Mouse (Mus musculus) B cell, adult (primary cell): Measurements from ENCODE around the gene Dph1. TPM values are rescaled to one million over a fixed set of nuclear protein-coding genes. Genes with fewer than 3 reads are reported as not detected.

ENCODE experiments used
- total RNA-seq: library from RNA; stranded (reverse); gene quantifications from 4 replicates; pipeline ENCODE4 v1.2.4, GENCODE M21; 2023; ENCODE audit not compliant: inconsistent age

Dph1 gene
- 26.6 to 29.2 TPM (median 27.2 TPM) in 4 replicates for total RNA-seq

GRCm38 (mm10) chr11:75190905-75191441 is at the start of gene Dph1:
TSS of gene Dph1 (minus strand) at chr11:75191241.

GRCm38 (mm10) chr11:75193256-75194071 is 2.4 kb upstream of the Dph1 start, which contains the start of gene Rtn4rl1:
TSS of gene Rtn4rl1 (plus strand) at chr11:75193783.

GRCm38 (mm10) chr11:75178672-75179208 is 12.3 kb downstream of the Dph1 start, which contains the start of gene Ovca2:
TSS of gene Ovca2 (minus strand) at chr11:75178835.

GRCm38 (mm10) chr11:75169405-75170080 is 21.5 kb downstream of the Dph1 start, which contains the start of gene Hic1:
TSS of gene Hic1 (minus strand) at chr11:75169519.

Other genes starting within 250 kb of the Dph1 start
- 3.1 to 8.2 TPM (median 5.4 TPM) in 4 replicates for gene Hic1, start 21.7 kb downstream of the Dph1 start, total RNA-seq
- 17.3 to 20.9 TPM (median 17.7 TPM) in 4 replicates for gene Ovca2, start 12.4 kb downstream of the Dph1 start, total RNA-seq
- gene Rtn4rl1, start 2.5 kb upstream of the Dph1 start, total RNA-seq = 0.57 to 1.1 TPM (median 0.79 TPM) in 4 replicates
- gene Rpa1, start 157.1 kb upstream of the Dph1 start, total RNA-seq = 96.0 to 124 TPM (median 109 TPM) in 4 replicates
- gene Smyd4, start 157.2 kb upstream of the Dph1 start, total RNA-seq = 10.9 to 13.5 TPM (median 12.4 TPM) in 4 replicates
- gene Serpinf1, start 231.5 kb upstream of the Dph1 start, total RNA-seq = 0.72 to 1.8 TPM (median 1.3 TPM) in 3 of 4 replicates, not detected in the other
- gene Serpinf2, start 248.3 kb upstream of the Dph1 start, total RNA-seq = 0.26 to 0.63 TPM (median 0.33 TPM) in 4 replicates